Mouse (Mus musculus) MN1 (cell line): ENCODE measurements around the gene Taar7d.
"Not testable (repeated sequence)": the region's sequence is repeated elsewhere in the genome, so short reads cannot be mapped to it uniquely, and the experiment has no call there.

Experiments used
- DNase-seq: peaks from one replicate; pipeline ENCODE4 v3.0.0-alpha.2; 2016; ENCODE audit warnings: low spot score

The Taar7d gene

GRCm38 (mm10) chr10:24026922-24027321 lies at the start of gene Taar7d:
Gene Taar7d (plus strand): TSS chr10:24027222.
- DNase-seq, result no peak

DNA sequence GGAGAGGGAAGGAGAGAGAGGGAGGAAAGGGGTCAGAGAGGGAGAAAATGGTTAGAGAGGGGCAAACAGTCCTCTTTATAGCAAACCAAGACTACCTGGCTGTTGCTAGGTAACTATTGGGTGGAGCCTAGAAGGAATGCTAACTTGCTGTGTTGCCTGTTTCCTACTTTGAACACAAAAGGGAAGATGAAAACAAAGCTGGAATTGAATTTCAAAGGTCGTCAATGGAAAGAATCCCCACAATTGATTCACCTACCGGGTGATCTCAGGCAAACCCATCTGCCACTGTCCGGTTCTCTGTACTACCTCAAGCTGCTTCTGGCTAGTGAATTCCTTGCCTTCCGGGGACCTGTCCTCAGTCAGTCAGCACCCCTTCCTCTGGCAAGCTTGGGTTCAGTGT lies 49.1 kb upstream of the Taar7d start:
- no peak for DNase-seq

- no peak for DNase-seq
These were observed 47.9 kb upstream of the Taar7d start for GRCm38 (mm10) chr10:23978901-23979705.

- no peak for DNase-seq
These were observed 41.5 kb upstream of the Taar7d start, which contains the start of gene Taar6 for GRCm38 (mm10) chr10:23985546-23985945. Gene Taar6 (minus strand): TSS chr10:23985646.

DNA sequence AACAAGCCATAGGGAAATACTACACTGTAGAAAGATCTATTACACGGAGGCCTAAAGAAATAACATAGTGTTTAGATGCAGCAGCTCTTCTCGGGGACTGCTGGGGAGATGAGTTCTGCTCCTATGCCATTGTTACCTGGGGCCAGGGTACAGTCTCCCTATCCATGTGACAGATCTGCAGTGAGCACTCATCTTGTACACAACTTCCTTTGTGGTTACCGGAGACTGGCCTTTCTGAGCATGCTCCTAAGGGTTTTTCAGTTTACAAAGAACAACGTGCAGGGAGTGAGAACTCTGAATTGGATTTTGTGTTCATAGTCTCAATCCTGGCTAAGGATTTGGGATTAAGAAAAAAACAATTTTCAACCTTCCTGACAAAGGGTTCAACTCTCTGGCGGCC lies 40.6 kb upstream of the Taar7d start:
- no peak for DNase-seq

GRCm38 (mm10) chr10:23993381-23993780 lies 33.6 kb upstream of the Taar7d start, which contains the start of gene Taar7a:
Gene Taar7a (minus strand): TSS chr10:23993481.
- DNase-seq, result no peak

DNA sequence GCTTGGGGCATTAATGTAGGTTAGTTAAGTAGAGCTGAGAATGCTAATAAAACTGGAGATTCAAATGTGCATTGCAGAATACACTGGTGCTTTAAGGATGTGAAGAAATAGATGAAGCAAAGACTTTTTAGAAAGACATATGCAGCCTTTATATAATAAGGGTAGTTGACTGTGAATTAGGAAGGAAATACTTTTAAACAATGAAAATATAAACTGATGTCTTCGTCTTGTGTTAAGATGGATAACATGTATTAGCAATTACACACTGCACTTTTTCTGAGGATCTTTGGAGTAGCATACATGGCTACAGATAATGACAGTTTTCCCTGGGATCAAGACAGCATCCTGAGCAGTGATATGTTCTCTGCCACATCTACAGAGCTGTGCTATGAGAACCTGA lies 27.4 kb upstream of the Taar7d start, which contains the start of gene Taar7b:
Taar7b (plus strand) TSS at position 301 of the 400 bp plus-strand sequence.
- no peak for DNase-seq

DNA sequence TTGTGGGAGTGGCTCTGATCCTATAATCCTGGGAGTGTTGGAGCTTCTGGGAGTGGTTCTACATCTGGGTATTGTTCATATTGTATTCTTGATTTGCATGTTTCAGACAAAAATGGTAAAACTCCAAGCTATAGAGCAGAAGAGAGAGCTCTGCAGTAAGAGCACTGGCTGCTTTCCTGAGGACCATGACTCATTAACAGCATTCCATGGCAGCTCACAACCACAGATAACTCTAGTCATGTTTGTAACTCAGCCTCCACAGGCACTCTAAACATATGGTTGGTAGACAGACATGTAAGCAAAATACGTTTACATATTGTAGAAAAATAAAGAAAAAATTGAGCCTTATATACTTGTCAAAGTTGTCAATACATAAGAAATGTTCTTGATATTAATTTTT lies 20.6 kb upstream of the Taar7d start:
- no peak for DNase-seq

GRCm38 (mm10) chr10:24007034-24007433 lies 20.0 kb upstream of the Taar7d start:
- no peak for DNase-seq

DNA sequence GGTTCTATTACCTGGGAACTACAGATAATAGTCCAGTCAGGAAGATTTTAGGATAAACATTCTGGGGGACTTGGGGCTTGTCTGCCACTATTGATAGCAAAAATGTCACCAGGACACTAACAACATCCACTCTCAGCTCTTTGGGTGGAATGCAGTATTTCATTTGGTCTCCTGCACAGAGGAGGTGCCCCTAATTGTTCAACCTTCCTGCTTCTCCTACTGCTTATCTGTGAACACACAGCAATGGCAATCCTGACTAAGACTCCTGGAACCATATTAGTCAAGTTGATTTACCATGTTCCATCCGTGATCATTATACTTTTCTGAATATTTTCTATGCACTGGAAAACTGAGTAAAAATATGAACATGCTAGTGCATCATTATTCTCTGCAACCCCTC lies 18.9 kb upstream of the Taar7d start:
- DNase-seq, result no peak

- no peak for DNase-seq
These were observed 4.3 kb downstream of the Taar7d start for GRCm38 (mm10) chr10:24031347-24031746.

DNA sequence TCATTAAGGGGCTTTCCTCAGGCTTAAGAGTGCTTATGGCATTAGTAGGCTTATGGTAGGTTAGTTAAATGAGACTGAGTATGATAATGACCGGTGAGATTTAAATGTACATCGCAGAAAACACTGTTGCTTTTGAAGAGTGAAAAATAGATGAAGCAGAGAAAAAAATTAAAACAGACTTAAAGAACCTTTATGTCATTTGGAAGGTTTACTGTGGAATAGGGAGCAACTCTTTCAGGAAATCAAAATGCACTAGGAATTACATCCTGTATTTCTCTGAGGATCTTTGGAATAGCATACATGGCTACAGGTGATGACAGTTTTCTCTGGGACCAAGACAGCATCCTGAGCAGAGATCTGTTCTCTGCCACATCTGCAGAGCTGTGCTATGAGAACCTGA lies 10.3 kb downstream of the Taar7d start, which contains the start of gene Taar7e:
Taar7e (plus strand) TSS at position 301 of the 400 bp plus-strand sequence.
- DNase-seq, result no peak

GRCm38 (mm10) chr10:24040120-24040869 lies 13.3 kb downstream of the Taar7d start:
- DNase-seq, result no peak

- no peak for DNase-seq
These were observed 22.2 kb downstream of the Taar7d start, which contains the start of gene Taar7f for GRCm38 (mm10) chr10:24049210-24049609. Gene Taar7f (plus strand): TSS chr10:24049510.

- no peak for DNase-seq
These were observed 25.0 kb downstream of the Taar7d start for GRCm38 (mm10) chr10:24052039-24052438.

GRCm38 (mm10) chr10:24058986-24059385 lies 32.0 kb downstream of the Taar7d start:
- DNase-seq, result no peak

- DNase-seq, result not testable (repeated sequence)
These were observed 47.7 kb downstream of the Taar7d start for GRCm38 (mm10) chr10:24074751-24075150.

DNA sequence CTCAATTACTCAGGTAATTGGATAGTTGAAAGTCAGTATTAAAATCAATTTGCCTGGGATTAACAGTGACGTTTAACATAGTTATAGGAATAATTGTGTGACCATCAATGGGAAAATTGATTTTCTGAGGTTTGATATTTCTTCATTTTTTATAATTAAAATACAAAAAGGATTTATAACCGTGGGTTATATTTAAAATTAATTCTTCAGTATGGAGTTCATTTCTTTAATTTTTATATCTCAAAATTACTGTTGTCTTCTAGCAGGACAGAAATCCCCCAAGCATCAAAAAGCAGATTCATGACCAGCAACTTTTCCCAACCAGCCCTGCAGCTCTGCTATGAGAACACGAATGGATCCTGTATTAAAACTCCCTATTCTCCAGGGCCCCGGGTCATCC lies 49.2 kb downstream of the Taar7d start, which contains the start of gene Taar8a:
Taar8a (plus strand) TSS at position 301 of the 400 bp plus-strand sequence.
- DNase-seq, result not testable (repeated sequence)
